Mouse (Mus musculus): ENCODE data around the gene Slc35f6.

GRCm38 (mm10) chr5:30620567-30620966 lies 27.2 kb upstream of the Slc35f6 start:
- no peak for TF ChIP-seq CTCF (conservative IDR thresholded peaks at IDR 0.05; ENCODE audit: insufficient read depth, insufficient read length, low read depth, low read length)
- TF ChIP-seq POLR2A (IDR thresholded peaks at IDR 0.05; ENCODE audit: low read depth, low read length): no peak

All from kidney, adult 2 months (tissue).